Comparison of ENCODE assay signal across 8 mouse cellular contexts in the genomic region with DNA sequence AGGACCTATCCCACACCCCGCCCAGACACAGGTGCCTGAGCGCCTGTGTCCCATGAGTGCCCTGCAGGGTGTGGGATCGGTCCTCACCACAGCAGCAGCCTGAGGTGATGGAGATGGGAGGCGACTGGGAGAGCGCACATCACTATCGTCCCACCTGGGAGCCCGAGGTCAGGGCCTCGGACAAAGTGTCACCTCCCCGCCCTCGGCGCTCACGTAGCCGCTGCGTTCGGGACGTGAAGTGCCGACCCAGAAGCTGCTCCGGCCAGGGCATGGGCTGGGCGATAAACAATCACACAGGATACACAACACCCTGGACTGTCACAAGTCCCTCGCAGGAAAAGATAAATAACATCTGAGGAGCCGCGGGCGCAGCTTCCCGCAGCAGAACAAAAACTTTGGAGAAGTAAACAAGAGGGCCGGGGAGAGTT. TPM values are rescaled to one million over a fixed set of nuclear protein-coding genes. Genes with fewer than 3 reads are reported as not detected.
DNase-seq lines count a peak whose midpoint lies in the region; ATAC-seq and TF ChIP-seq lines count a peak whose summit lies in the region.

No protein-coding gene starts in this region.

- peak; percentile 69 for ATAC-seq in lung, postnatal 0 days

- DNase-seq in adrenal gland, postnatal 36 days: peak; percentile 44 to 59
- no peak for DNase-seq in heart, embryonic 10.5 days (ENCODE audit: low spot score)
- peak; percentile 71 for DNase-seq in kidney, adult 9 months
- peak; percentile 51 for DNase-seq in lung, postnatal 0 days (ENCODE audit: low spot score)
- DNase-seq in urinary bladder, postnatal 10 days (ENCODE audit: low spot score): no peak
- DNase-seq in adipocyte (ENCODE audit: low spot score): no peak
- DNase-seq in cerebellum, postnatal 4 days (ENCODE audit: low spot score in 2 of 2): no peak
- DNase-seq in layer of hippocampus, adult 11-12 months (ENCODE audit: low spot score): no peak

- peak; percentile 79 for TF ChIP-seq EP300 in lung, postnatal 0 days (IDR thresholded peaks at IDR 0.05)

- peak overlapping the region; percentile 48 for H3K4me2 ChIP-seq in lung, postnatal 0 days (replicated peaks; ENCODE audit: low read depth, low read length)

- H3K27me3 ChIP-seq in heart, embryonic 10.5 days (ENCODE audit: insufficient read depth, poor library complexity, severe bottlenecking): peaks cover 39% of the 10 kb centered on the region
- peaks cover 9% of the 10 kb centered on the region for H3K27me3 ChIP-seq in lung, postnatal 0 days (replicated peaks; ENCODE audit: insufficient read depth, low read length)

- H3K4me1 ChIP-seq in heart, embryonic 10.5 days: peaks cover 30% of the 10 kb centered on the region
- H3K4me1 ChIP-seq in lung, postnatal 0 days (ENCODE audit: insufficient read depth, low read depth, low read length): peaks cover 14% of the 10 kb centered on the region; the same call in 1 of the 2 replicates

- H3K9me3 ChIP-seq in heart, embryonic 10.5 days: 0 out of 2 replicates have a peak, but pooled peaks cover 3% of the 10 kb centered on the region
- H3K9me3 ChIP-seq in lung, postnatal 0 days (ENCODE audit: low read length): no peaks in the 10 kb centered on the region

- WGBS in heart, embryonic 10.5 days: under 1% methylated on average over 25 of the region's 25 CpGs
- WGBS in lung, postnatal 0 days: 3% methylated on average over 25 of the region's 25 CpGs

- H3K9ac ChIP-seq in lung, postnatal 0 days (replicated peaks; ENCODE audit: low read depth): no peak overlapping the region

- peak overlapping the region; percentile 47 for H3K4me3 ChIP-seq in heart, embryonic 10.5 days
- H3K4me3 ChIP-seq in lung, postnatal 0 days (ENCODE audit: low read depth, low read length): no peak overlapping the region

- TF ChIP-seq CTCF in lung, postnatal 0 days (IDR thresholded peaks at IDR 0.05): no peak

- H3K36me3 ChIP-seq in heart, embryonic 10.5 days: no peaks in the 10 kb centered on the region
- H3K36me3 ChIP-seq in lung, postnatal 0 days (ENCODE audit: insufficient read depth, low read length): no peaks in the 10 kb centered on the region

- H3K27ac ChIP-seq in heart, embryonic 10.5 days: peak overlapping the region; percentile 13; the same call in 1 of the 2 replicates
- H3K27ac ChIP-seq in lung, postnatal 0 days (ENCODE audit: low read length): no peak overlapping the region

RNA-seq across cellular contexts. Expression of a gene that starts 27.1 kb away (rescaled TPM):
- 10 to 100 TPM; 42.8 to 92.8 TPM for total RNA-seq in adrenal gland, postnatal 36 days (2021)
- polyA plus RNA-seq in heart, embryonic 10.5 days (2016; fragmentation: Nextera tagmentation; extraction: Ambion mirVana): 20.6 and 21.6 TPM in 2 replicates
- 18.1 and 19.5 TPM in 2 replicates for polyA plus RNA-seq in lung, postnatal 0 days (2015; fragmentation: Nextera tagmentation; extraction: Ambion mirVana)

Comparison
In these comparisons a context has a peak if more than half of its experiments do, and no peak if none do; other contexts are left out.
1. DNase-seq: peak in adrenal gland, postnatal 36 days (2 of 2), kidney, adult 9 months (single experiment) and lung, postnatal 0 days (single experiment); none in heart, embryonic 10.5 days (single experiment), urinary bladder, postnatal 10 days (single experiment), adipocyte (single experiment), cerebellum, postnatal 4 days (0 of 2) and layer of hippocampus, adult 11-12 months (single experiment).